Mouse (Mus musculus) layer of hippocampus, postnatal 14 days (tissue): ENCODE measurements at regions not wholly inside any gene's neighbourhood (a gene's known extent, or its start where the extent isn't known, plus 50 kb on each side); places are given as distances from the start of the nearest gene placed in this dataset.

ENCODE experiments used
- DNase-seq, 2 experiments: peaks; one replicate each; pipeline ENCODE4 v3.0.0; 2021 to 2022; ENCODE audit warnings: low spot score in 2 of 2, mixed read lengths in 1 of 2
- microRNA-seq, 2 experiments: library from miRNA; unstranded; fragments of <30 nt; microRNA quantifications; one replicate each; pipeline ENCODE4 v1.2.0; 2021

GRCm38 (mm10) chr8:109407913-109408312 is 85.9 kb upstream of the Pmfbp1 start:
- DNase-seq = no peak

DNA sequence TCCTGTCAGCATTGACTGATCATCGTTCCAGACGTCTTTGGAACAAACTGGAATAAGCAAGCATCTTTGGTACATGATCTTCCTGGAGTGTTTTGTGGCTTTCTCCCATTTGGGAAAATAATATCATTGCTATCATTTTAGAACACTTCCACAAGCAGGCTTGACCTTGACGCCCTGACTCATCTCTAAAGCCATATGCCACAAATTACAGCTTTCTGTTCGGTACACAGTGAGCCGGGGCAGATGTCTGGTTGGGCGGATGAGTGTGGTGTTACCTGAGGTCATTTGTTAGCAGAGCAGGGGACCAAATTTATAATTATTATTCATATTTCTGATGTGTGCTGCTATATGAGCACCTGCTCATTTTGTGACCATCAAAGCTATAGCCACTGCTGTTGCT is 83.3 kb upstream of the Pmfbp1 start:
- DNase-seq = no peak

DNA sequence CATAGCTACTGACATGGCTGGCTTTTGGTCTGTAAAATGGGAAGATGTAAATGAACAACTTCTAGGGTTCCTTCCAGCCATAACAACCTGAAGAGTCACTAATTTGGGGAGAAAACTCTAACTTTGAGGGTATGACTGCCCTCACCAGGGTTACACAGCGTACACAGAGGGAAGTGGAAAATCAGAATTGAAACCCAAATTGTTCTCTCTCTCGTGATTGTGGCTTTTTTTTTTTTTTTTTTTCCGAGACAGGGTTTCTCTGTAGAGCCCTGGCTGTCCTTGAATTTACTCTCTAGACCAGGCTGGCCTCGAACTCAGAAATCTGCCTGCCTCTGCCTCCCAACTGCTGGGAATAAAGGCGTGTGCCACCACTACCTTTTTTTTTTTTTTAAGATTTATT is 80.4 kb upstream of the Pmfbp1 start:
- no peak for DNase-seq

DNA sequence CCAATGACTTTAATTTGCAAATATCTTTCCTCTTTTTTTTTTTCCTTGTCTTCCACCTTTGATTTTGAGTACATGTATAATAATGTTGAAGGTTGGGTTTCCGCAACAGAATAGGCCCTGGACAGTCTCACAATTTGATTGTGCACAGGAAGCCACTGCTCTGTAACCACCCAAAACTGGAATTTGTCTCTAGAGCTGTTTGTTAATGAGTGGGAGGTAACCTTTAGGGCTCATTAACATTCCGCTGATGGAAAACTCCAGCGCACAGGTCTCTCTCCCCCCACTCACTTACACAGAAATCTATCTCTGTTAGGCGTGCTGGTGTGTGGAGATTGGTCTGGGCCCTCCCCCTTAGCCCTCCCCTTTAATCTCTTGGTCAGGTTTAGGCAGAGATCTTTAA is 78.5 kb upstream of the Pmfbp1 start:
- no peak for DNase-seq

GRCm38 (mm10) chr8:109415906-109416305 is 77.9 kb upstream of the Pmfbp1 start:
- DNase-seq = no peak

DNA sequence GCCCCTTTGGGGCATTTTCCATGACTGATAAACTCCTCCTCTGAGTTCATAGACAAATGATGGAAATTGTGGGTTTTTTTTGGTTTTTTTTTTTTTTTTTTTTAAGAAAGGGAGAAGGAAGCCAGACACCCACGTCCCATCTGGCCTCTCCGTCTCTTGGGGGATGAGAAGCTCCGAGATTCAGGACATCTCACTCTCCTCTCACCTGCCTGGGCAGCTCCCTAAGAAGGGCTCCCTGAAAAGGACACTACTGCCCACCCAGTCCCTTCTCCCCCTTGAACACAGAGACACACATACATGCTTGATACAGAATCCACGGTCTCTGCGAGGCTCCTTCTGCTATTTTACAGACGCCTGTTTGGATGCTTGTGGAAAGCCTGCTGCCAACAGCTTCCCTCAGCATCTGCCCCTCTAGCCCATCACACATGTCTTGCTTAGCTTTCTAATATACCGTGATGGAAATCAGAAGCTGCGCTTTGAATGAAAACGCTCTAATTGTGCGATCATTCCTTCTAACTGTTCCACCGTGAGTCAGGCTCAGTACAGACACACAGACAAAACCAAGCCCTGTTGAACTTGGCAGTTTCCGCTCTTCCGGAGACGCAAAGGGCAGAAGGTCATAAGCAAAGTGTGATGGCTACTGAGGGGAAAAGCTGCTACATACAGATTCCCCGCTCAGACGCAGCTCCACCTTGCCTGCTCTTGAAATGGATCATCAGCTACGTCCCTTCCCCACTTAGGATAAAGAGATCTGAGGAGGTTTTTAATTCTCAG is 77.3 kb upstream of the Pmfbp1 start:
- peak; percentile 37 to 51 for DNase-seq

- DNase-seq = peak; percentile 56 to 79
Observed at GRCm38 (mm10) chr8:109417222-109417621, 76.6 kb upstream of the Pmfbp1 start.

- DNase-seq = no peak
Observed at GRCm38 (mm10) chr8:109417971-109418370, 75.9 kb upstream of the Pmfbp1 start.

- peak in 1 of 2 experiments; percentile 39 for DNase-seq
Observed at GRCm38 (mm10) chr8:109419029-109419596, 74.7 kb upstream of the Pmfbp1 start.

GRCm38 (mm10) chr8:109424004-109424403 is 69.8 kb upstream of the Pmfbp1 start:
- DNase-seq = no peak

DNA sequence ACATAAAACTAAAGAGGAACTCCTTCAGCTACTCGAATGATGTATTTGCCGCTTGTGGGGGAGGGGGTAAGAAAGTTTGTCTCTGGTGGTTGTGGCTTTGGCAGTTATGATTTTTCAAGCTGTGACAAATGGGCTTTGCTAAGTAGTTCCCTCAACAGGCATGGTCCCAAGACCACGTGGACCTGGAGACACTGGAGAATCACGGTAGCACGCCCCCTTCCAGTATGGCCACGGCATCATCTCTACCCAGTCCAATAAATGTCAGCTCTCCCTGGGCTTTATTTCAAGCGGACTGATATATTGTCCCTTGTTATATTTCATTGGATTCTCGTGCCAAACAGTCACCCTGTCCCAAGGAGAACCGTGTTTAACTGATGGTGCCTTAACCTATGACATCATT is 65.3 kb upstream of the Pmfbp1 start:
- DNase-seq = no peak

GRCm38 (mm10) chr8:109434538-109434937 is 59.3 kb upstream of the Pmfbp1 start:
- DNase-seq = no peak

DNA sequence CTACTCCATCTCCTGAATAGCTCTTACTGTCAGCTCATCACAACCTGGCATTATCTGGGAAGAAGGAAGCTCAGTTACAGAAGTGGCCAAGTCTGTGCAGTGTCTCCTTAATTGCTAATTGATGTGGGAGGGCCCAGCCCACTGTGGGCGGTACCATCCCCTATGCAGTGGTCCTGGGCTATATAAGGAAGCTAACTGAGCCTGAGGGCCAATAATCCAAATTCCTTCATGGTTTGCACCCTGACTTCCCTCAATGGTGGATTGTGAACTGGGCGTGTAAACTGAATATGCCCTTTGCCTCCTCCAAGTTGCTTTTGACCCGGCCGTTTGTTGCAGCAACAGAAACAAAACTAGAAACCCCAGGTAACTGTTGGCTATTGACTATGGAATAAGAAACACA is 57.8 kb upstream of the Pmfbp1 start:
- DNase-seq = no peak

GRCm38 (mm10) chr8:109436830-109437567 is 56.8 kb upstream of the Pmfbp1 start:
- DNase-seq = peak in 1 of 2 experiments; percentile 29

DNA sequence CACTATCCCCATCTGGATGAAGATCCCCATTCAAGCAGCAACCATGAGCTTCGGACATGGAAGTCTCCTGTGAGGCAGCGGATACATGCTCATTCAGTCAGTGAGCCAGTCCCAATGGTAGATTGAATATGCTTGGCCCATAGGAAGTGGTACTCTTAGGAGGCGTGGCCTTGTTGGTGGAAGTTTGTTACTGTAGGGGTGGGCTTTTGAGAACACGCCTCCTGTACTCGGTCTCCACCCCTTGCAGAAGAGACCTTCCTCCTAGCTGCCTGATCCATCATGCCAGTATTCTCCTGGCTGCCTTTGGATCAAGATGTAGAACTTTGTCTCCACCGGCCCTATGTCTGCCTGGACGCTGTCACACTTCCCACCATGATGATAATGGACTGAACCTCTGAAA is 55.3 kb upstream of the Pmfbp1 start:
- DNase-seq = no peak

Small RNA genes lying in the stretch of these regions (microRNA-seq; reads per million reads assigned to microRNA genes)
- 0 reads per million in 2 experiments for gene Gm23163
